31 mouse cellular contexts compared by ENCODE assay signal in the genomic region with DNA sequence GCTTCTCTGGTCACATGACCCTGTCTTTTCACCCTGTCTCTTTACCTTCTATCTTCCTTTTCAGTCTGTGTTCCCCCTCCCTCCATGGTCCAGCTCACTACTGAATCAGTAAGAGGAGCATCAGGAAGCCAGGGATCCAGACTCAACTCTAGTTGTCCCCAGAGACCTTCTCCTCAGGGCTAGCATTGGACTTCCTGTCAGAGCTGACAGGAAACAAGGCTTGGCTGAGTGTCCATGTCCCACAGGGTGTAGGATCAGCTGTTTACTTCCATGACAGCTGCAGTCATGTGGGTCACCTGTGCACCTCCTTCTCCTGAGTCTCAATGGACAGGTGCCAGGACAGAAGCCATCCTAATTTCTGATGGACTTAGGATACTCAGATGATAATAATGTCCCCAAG. TPM values are rescaled to one million over a fixed set of nuclear protein-coding genes. Genes with fewer than 3 reads are reported as not detected.
"Had no signal": no experiment of that assay in that cellular context is flagged by ENCODE, and none has a peak within 500 bp of the region (broad histone marks: within the 10 kb centered on the region; RNA-seq: fewer than 3 reads in every experiment).

No protein-coding gene starts in this region.

RNA-seq across cellular contexts. Expression of a gene that starts 8.0 kb away (rescaled TPM):
- total RNA-seq: common myeloid progenitor, adult 5-6 weeks; forebrain, postnatal 0 days; gastrocnemius, adult 18-20 months; gastrocnemius, adult 2 months; gastrocnemius, adult 8-10 months; gastrocnemius, postnatal 10 days; gastrocnemius, postnatal 14 days; gastrocnemius, postnatal 25 days; gastrocnemius, postnatal 36 days; gastrocnemius, postnatal 4 days; granulocyte monocyte progenitor cell, adult 5-6 weeks; heart, adult 18-20 months; heart, adult 2 months had no signal
- polyA plus RNA-seq: cerebellum, adult 2 months; cortical plate, adult 2 months; embryonic facial prominence, embryonic 10.5 days; embryonic facial prominence, embryonic 11.5 days; embryonic facial prominence, embryonic 12.5 days; embryonic facial prominence, embryonic 13.5 days; embryonic facial prominence, embryonic 14.5 days; embryonic facial prominence, embryonic 15.5 days; erythroblast, embryonic 14.5 days; forebrain, embryonic 10.5 days; forebrain, embryonic 11.5 days; forebrain, embryonic 12.5 days; forebrain, embryonic 13.5 days; forebrain, embryonic 14.5 days; forebrain, embryonic 15.5 days; forebrain, embryonic 16.5 days; forebrain, postnatal 0 days; gonadal fat pad, adult 2 months; heart, adult 2 months had no signal

RNA-seq across cellular contexts. Expression of a gene that starts 39.9 kb away (rescaled TPM):
- total RNA-seq: common myeloid progenitor, adult 5-6 weeks; forebrain, postnatal 0 days; gastrocnemius, adult 18-20 months; gastrocnemius, adult 2 months; gastrocnemius, adult 8-10 months; gastrocnemius, postnatal 10 days; gastrocnemius, postnatal 14 days; gastrocnemius, postnatal 25 days; gastrocnemius, postnatal 36 days; gastrocnemius, postnatal 4 days; granulocyte monocyte progenitor cell, adult 5-6 weeks; heart, adult 18-20 months; heart, adult 2 months had no signal
- polyA plus RNA-seq: cerebellum, adult 2 months; cortical plate, adult 2 months; embryonic facial prominence, embryonic 10.5 days; embryonic facial prominence, embryonic 11.5 days; embryonic facial prominence, embryonic 12.5 days; embryonic facial prominence, embryonic 13.5 days; embryonic facial prominence, embryonic 14.5 days; erythroblast, embryonic 14.5 days; forebrain, embryonic 10.5 days; forebrain, embryonic 11.5 days; forebrain, embryonic 12.5 days; forebrain, embryonic 13.5 days; forebrain, embryonic 14.5 days; forebrain, embryonic 15.5 days; forebrain, embryonic 16.5 days; forebrain, postnatal 0 days; frontal cortex, adult 2 months; gonadal fat pad, adult 2 months; heart, adult 2 months had no signal
